Mouse (Mus musculus) midbrain, embryonic 10.5 days (tissue): ENCODE measurements around the gene Hectd2. TPM values are rescaled to one million over a fixed set of nuclear protein-coding genes. Genes with fewer than 3 reads are reported as not detected.

Source experiments
- DNase-seq: peaks from one replicate; pipeline ENCODE4 v3.0.0-alpha.2; 2017; ENCODE audit warnings: low spot score
- H3K27ac ChIP-seq: fragments of 300-500 bp; sonication (generic); replicated peaks from 2 replicates; pipeline ENCODE4 v1.5.1; 2016; ENCODE audit warnings: mild to moderate bottlenecking
- H3K27me3 ChIP-seq: fragments of 300-500 bp; sonication (generic); 2 replicates; pipeline ENCODE4 v1.6.1; 2016; ENCODE audit warnings: low read depth, mild to moderate bottlenecking; ENCODE audit not compliant: poor library complexity, severe bottlenecking
- H3K36me3 ChIP-seq: fragments of 300-500 bp; sonication (generic); 2 replicates; pipeline ENCODE4 v1.6.1; 2016; ENCODE audit warnings: mild to moderate bottlenecking, moderate library complexity
- H3K4me1 ChIP-seq: fragments of 300-500 bp; sonication (generic); 2 replicates; pipeline ENCODE4 v1.6.1; 2016
- H3K4me3 ChIP-seq: fragments of 300-500 bp; sonication (generic); 2 replicates; pipeline ENCODE4 v1.5.1; 2016; ENCODE audit warnings: mild to moderate bottlenecking, moderate library complexity
- H3K9me3 ChIP-seq: fragments of 300-500 bp; sonication (generic); replicated peaks from 2 replicates; pipeline ENCODE4 v1.6.1; 2016; ENCODE audit warnings: mild to moderate bottlenecking
- WGBS: fragments of 180-500 bp; shearing (Covaris S2); methylation state at CpG from one replicate; pipeline ENCODE4 v1.1.7; 2016; 5-methylcytosine and 5-hydroxymethylcytosine counted together
- polyA plus RNA-seq: library from polyadenylated mRNA; unstranded; fragments of >200 nt; fragmentation: Nextera tagmentation; extraction: Ambion mirVana; gene quantifications from 2 replicates; pipeline ENCODE4 v1.2.1, GENCODE M21; 2016

The Hectd2 gene
- polyA plus RNA-seq, 1 experiment from 2014 or later: 2.2 TPM

GRCm38 (mm10) chr19:36666471-36666870, 112.0 kb downstream of the Hectd2 start:
- Histone ChIP-seq H3K36me3 (no peaks in the 10 kb centered on the region), H3K4me3 (no peak overlapping the region), H3K9me3 (no peaks in the 10 kb centered on the region), H3K27ac (no peak overlapping the region), H3K4me1 (peaks cover 16% of the 10 kb centered on the region), H3K27me3 (no peaks in the 10 kb centered on the region)
- DNase-seq: no peak
- 92% methylated on average over 5 of the region's 5 CpGs for WGBS

- Histone ChIP-seq H3K27me3 (no peaks in the 10 kb centered on the region), H3K36me3 (no peaks in the 10 kb centered on the region), H3K9me3 (no peaks in the 10 kb centered on the region), H3K4me3 (no peak overlapping the region), H3K27ac (no peak overlapping the region), H3K4me1 (peaks cover 16% of the 10 kb centered on the region)
- WGBS: 89% methylated on average over 6 of the region's 6 CpGs
- no peak for DNase-seq
Observed at GRCm38 (mm10) chr19:36667368-36667767, 112.9 kb downstream of the Hectd2 start.

GRCm38 (mm10) chr19:36668098-36668497, 113.7 kb downstream of the Hectd2 start:
- no peak for DNase-seq
- Histone ChIP-seq H3K27ac (no peak overlapping the region), H3K36me3 (no peaks in the 10 kb centered on the region), H3K4me3 (no peak overlapping the region), H3K27me3 (no peaks in the 10 kb centered on the region), H3K4me1 (peaks cover 16% of the 10 kb centered on the region), H3K9me3 (no peaks in the 10 kb centered on the region)
- 91% methylated on average over 1 of the region's 1 CpGs for WGBS

- 85% methylated on average over 2 of the region's 2 CpGs for WGBS
- no peak overlapping the region for H3K4me3 ChIP-seq
- H3K36me3 ChIP-seq: no peaks in the 10 kb centered on the region
- peaks cover 16% of the 10 kb centered on the region for H3K4me1 ChIP-seq
- H3K27ac ChIP-seq: no peak overlapping the region
- no peaks in the 10 kb centered on the region for H3K9me3 ChIP-seq
- no peak for DNase-seq
- H3K27me3 ChIP-seq: no peaks in the 10 kb centered on the region
Observed at GRCm38 (mm10) chr19:36668881-36669639, 114.6 kb downstream of the Hectd2 start.

- Histone ChIP-seq H3K27ac (no peak overlapping the region), H3K4me3 (no peak overlapping the region), H3K27me3 (no peaks in the 10 kb centered on the region), H3K36me3 (no peaks in the 10 kb centered on the region), H3K4me1 (peaks cover 16% of the 10 kb centered on the region), H3K9me3 (no peaks in the 10 kb centered on the region)
- WGBS: 74% methylated on average over 5 of the region's 5 CpGs
- no peak for DNase-seq
Observed at GRCm38 (mm10) chr19:36669720-36670451, 115.4 kb downstream of the Hectd2 start.

Other genes starting within 250 kb of the Hectd2 start
- gene Pcgf5, start 206.3 kb upstream of the Hectd2 start, polyA plus RNA-seq: 10.8 and 11.3 TPM in 2 replicates
- gene Ppp1r3c, start 182.0 kb downstream of the Hectd2 start, polyA plus RNA-seq: 1.6 and 2.0 TPM in 2 replicates